Mouse (Mus musculus): ENCODE measurements around the gene Vamp5.

Vamp5 gene

DNA sequence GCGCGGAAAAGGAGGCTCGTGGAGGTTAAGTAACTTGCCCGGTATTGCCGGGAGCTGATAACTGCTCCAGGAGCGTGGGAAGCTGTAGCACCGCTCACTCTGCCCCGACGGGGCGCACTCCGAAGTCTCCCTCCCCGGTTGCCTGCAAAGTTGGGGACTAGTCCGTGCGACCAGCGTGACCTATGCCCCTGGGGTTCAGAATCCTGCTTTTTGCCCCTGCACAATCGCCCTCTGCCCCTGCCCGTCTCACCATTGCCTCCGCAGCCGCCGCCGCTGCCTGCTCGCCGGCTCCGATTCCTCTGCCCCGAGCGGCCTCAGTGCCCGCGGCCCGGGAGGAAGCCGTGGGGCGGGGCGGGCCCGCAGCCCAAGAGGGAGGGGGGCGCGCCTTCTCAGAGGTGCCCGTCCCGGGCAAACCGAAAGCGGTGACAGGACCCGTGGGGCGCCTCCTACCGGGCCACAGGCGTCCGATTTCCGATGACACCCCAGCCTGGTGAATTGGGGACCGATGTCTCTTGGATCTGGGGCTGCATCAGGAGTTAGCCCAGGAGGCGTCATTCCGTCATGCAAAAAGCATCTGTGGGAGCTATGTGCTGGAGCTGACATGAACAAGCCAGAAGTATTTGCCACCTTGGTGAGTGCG is at the start of gene Vamp5:
Vamp5 (minus strand) TSS at position 338 of the 640 bp plus-strand sequence.
- peak; percentile 42 for DNase-seq

DNA sequence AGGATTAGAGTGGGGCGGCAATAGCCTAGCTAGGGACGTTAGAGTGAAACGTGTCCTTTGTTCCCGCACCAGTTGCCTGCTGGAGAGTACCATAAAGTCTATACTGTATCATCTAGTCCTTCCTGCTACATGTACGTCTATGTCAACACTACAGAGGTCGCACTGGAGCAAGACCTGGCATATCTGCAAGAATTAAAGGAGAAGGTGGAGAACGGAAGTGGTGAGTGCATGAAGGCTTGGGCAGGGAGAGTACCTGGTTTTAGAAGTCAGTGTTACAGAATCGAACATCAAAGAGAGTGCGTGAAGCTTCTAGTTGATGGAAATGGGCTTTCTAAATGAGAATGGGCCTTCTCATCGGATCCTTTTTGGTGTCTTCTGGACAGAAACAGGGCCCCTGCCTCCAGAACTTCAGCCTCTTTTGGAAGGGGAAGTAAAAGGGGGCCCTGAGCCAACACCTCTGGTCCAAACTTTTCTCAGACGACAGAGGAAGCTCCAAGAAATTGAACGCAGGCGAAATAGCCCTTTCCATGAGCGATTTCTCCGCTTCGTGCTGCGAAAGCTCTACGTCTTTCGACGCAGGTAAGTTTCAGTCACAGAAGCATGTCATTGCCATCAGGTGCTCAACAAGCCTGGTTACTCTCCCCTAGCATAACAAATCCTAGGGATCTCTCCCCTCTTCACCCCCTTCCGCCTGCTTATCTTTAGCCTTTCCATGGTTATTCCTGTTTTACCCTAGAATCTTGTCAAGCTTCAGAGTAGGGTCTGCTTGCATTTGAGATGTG is 49.0 kb upstream of the Vamp5 start:
- DNase-seq, result no peak

DNA sequence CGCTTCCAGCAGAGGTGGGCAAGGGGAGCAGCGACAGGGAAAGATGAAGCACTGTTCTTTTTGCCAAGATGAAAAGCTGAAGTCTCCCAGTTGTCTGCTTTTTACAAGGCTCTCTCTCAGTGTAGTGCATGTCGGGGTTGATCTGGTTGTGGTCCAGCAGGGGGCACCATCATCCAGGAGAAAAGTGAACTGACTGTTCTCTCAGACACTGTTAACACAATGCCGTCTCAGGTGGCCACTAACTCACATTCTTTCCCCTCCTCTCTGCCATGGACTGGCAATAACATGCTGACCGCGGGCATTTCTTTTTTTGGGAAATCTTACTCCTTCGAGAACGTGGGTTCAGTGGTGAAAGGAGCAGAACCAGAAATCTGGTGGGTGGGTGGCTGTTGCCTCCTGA is 47.8 kb upstream of the Vamp5 start:
- DNase-seq, result peak; percentile 58

DNA sequence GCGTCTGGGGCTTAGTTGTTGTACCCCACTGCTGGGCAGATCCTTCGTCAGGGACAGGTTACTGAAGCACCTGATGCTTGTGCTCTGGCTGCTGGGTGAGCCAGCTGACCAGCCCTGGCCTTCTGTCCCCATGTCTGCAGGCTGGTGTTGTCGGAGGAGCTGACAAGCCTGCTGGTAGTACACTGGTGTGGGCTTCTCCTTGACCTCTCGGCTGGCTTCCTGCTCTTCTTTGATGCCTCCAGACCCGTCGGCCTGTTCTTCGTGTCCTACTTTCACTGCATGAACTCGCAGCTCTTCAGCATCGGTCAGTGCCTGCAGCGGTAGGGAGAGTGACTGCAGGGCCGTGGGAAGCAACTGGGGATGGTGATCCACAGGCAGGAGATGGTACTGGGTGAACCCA is 45.4 kb upstream of the Vamp5 start:
- DNase-seq, result no peak

DNA sequence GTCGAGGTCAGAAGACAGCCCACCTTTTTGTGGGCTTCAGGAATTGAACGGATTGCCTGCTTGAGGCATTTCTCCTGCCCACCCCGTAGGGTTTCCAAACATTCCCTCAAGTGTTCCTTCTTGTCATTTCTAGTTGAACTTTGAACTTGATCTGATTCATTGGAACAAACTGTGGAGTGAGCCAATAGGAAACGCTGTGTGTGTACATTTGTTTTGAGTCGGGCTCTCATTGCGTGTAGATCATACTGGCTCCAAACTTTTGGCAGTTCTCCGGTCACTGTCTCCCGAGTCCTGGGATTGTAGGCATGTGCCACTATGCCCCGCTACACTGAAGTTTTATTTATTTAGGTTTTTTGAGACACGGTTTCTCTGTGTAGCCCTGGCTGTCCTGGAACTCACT is 40.6 kb upstream of the Vamp5 start:
- DNase-seq, result no peak

DNA sequence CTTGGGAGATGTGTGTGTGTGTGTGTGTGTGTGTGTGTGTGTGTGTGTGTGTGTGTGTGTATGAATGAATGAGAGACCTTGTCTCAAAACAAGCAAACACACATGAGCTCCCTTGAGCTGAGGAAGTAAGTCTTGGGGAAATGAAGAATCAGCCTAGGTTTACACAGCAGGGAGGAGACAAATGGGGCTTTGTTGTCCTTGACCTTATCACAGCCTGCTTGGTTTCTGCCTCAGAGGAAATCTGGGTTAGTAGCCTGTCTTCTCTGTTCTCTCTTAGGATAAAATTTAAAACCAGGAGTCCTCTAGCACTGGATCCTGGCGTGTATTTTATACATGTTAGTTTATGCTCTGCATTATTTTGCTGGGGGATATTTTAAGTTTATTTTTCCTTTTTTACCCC is 39.5 kb upstream of the Vamp5 start:
- DNase-seq, result no peak

DNA sequence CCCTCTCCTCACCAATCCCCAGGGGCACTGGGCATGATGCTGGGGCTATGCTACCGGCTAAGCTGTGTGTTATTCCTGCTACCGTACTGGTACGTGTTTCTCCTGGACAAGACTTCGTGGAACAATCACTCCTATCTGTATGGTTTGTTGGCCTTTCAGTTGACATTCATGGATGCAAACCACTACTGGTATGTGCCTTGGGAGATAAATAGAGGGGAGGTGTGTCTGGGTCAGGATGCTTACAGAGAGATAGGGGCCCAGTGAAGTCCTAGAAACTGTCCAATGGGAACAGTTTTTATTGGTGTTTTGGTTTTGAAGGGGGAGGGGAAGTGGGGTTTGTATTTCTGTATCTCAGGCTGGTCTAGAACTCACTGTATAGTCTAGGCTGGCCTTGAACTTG is 38.0 kb upstream of the Vamp5 start:
- no peak for DNase-seq

DNA sequence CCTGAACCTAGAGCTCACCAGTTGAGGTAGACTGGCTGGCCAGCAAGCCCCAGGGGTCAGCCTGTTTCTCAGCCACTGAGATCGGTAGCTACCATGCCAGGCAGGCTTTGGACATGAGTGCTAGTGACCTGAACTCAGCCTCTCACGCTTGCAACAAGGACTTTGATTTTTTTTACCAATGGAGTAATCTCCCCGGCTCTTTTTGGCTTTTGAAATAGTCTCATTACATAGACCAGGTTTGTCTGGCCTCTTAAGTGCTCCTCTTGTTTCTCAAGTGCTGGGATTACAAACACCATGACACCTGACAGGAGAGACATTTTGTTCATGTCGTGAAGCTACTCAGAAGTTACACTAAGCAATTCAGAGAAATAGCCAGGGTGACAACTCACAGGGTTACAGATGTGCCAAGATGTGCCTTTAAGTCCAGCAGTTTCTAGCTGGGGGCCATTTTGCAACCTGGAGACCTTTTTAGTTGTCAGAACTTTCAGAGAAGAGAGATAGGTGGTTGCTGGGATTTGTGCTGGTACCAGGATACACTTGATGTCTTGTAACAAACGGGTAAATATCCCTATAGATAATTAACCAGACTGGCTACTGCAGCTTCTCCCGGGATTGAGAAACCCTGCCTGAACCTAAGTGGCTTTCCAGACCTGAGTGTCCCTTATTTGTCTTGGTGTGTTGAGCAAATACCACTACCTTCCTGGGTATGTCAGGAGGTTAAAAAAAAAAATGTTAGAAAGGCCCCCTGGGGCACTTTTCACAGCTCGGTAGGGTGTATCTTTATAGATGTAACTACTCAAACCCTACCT is 35.9 kb upstream of the Vamp5 start:
- DNase-seq, result no peak

DNA sequence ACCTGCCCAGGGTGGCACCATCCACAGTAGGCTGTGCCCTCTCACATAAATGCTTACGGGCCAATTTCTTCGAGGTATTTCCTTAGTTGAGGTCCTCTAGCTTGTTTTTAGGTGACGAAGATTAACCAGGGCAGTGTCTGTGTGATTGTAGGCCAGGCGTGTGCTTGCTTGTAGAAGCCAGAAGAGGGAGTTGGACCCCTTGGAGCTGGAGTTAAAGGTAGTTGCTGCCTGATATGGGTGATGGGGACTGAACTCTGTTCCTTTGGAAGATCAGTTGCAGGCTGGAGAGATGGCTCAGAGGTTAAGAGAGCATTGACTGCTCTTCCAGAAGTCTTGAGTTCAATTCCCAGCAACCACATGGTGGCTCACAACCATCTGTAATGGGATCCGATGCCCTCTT is 34.9 kb upstream of the Vamp5 start:
- DNase-seq, result no peak

DNA sequence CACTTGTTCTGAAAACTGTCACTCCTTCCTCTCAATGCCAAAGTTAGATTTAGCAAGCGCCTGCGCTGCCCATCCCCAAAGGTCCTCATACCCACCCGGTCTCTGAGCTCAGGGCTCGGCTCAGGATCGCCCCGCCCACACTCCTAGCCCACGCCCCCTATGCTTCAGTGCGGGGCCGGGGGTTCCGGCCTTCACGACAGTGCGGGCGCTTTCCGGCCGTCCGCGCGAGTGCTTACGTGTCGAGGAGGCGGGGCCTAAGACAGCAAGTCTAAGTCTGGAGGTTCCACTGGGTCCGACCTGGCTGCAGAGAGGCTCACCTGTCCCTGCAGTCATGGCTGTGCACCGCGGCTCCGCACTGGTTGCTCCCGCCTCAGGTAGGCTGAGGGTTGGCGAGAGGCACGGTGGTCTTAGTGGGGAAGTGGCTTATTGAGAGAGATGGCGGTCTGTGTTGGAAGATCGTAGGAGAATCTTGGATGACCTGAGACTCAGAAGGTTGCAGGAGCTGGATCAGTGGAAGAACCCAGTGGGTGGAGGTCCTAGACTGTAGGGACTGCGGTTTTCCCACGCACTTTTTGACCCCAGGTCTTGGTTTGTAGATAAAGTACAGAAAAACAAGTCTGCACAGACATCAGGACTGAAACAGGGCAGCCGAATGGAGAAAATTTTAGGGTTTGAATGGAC is 33.9 kb upstream of the Vamp5 start, which contains the start of gene Ggcx:
Ggcx (plus strand) TSS at position 233 of the 681 bp plus-strand sequence.
- peak; percentile 91 for DNase-seq

DNA sequence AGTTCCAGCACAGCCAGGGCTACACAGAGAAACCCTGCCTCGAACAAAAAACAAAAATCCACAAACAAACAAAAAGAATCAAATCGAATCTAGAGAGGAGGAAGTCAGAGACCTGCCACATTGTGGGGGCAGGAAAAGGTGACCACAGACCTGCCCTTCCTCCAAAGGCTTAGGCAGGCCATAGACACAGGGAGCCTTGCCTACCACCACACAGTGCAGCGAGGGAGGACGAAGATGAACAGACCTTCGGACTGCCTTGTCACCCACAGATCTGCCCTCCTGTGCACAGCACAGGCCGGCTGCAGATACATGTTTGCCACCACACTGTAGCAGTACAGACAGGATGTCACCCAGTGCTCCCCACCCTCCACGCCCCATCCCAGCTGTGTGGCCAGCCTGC is 30.2 kb upstream of the Vamp5 start:
- no peak for DNase-seq

DNA sequence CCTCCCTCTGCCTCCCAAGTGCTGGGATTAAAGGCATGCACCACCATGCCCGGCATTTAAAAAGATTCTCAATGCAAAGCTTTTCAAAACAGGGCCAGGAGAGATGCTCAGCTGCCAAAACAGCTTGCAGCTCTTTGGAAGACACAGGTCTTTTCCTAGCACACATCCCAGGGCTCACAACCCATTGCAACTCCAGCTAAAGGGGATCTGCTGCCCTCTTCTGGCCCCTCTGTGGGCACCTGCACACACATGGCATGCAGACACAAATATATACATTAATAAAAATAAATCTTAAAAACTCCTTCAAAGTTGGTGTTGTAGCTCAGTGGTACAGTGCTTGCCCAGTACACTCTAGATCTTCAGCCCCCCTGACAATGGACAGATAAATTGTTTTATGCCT is 29.7 kb upstream of the Vamp5 start:
- no peak for DNase-seq

DNA sequence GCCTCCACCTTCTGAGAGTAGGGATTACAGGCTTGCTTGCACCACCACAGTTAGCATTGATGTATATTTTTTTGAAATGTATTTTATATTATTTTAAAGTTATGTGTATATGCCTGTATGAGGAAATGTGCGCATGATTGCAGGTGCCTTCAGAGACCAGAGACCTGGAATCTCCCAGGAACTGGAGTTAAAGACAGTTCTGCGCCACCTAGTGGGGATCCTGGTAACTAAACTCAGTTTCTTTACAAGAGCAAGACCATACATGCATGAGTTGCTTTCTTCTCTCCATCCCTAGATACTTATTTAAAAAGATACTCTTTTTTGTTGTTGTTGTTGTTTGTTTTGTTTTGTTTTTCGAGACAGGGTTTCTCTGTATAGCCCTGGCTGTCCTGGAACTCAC is 29.3 kb upstream of the Vamp5 start:
- DNase-seq, result peak; percentile 43

DNA sequence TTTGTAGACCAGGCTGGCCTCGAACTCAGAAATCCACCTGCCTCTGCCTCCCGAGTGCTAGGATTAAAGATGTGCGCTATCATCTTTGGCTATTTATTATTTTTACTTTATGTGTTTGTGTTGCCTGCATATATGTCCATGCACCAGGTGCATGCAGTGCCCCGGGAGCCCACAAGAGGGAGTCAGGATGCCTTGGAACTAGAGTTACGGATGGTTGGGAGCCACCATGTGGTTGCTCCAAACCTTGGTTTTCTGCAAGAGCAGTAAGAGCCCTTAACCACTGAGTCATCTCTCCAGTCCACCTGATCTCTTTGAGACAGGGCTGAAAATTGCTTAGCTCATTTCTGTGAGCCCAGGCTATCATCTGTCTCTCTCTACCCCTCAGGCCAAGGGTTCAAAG is 26.9 kb upstream of the Vamp5 start:
- DNase-seq, result peak; percentile 75

DNA sequence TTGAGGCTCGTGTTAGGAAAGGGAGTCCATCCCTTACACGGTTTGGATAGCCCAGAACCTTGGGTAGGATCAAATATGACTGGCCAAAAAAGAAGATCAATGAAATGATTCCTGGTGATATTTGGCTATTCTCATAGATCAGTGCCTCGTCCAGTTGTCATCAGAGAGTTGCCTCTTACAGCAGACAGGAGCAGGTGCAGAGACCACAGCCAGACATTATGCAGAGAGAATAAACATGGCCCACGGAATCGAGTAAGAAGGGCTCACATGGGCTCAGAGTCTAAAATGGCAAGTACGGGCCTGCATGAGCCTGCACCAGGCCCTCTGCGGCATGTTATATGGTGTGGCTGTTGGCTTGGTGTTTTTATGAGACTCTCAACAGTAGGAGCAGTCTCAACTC is 25.1 kb upstream of the Vamp5 start:
- no peak for DNase-seq

DNA sequence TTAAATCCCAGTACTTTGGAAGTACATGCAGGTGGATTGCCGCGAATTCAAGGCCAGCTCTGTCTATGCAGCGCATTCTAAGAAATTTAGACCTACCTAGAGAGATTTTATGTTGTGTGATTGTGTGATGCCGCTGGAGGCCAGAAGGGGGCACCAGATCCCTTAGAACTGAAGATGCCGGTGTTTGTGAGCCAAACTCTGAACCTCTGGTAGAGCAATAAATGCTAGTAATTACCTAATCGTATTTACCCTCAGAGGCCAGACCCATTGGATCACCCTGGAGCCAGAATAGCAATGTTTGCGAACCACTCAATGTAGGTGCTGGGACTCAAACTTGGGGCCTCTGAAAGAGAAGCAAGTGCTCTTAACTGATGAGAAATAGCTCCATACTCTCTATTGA is 21.6 kb upstream of the Vamp5 start:
- peak; percentile 33 for DNase-seq

DNA sequence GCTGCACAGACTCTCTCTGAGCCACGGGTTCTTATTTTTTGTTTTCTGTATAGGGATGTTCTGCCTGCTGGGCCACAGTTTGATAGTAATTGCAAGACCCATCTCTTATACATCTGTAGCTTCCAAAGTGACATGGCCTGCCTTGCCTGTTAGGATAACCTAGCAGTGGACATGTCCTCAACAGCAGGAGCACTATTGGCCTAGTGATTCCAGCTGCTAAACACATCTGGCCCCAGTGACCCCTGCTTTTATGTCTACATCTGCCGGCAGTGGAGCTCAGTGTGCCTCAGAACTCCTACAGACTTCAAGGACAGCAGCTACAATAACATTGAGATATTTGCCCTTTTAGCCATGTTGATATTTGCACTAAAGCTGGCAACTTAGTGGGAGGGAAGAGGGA is 19.7 kb upstream of the Vamp5 start:
- DNase-seq, result no peak

DNA sequence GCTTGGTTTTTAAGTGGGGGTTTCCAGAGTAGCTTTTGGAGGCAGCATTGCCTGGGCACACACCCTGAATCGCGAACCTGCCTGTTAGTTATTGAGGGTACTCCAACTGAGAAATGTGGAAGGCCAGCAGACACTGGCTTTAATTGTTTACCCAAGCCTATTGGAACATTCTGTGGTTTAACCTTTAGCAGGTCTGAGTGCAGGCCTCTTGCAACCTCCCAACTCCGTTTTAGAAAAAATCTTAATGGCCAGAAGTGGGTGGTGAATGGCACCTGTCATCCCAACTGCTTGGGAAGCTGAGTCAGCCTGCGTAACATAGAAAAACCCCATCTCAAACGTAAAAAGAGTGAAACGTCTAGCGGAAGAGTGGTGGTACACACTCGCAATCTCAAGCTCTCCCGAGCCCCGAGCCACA is 16.6 kb upstream of the Vamp5 start:
- DNase-seq, result no peak

DNA sequence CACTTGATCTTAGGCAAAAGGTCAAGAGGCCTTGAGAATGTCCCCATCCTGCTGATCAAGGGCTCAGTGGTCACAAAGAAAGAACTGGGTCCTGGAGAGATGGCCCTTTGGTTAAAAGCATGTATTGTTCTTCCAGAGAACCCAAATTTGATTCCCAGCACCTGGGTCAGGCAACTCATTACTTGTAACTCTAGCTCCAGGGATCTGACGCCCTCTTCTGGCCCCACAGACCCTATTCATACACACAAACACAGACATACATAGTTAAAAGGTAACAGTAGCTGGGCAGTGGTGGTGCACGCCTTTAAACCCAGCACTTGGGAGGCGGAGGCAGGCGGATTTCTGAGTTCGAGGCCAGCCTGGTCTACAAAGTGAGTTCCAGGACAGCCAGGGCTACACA is 12.1 kb upstream of the Vamp5 start:
- DNase-seq, result no peak

DNA sequence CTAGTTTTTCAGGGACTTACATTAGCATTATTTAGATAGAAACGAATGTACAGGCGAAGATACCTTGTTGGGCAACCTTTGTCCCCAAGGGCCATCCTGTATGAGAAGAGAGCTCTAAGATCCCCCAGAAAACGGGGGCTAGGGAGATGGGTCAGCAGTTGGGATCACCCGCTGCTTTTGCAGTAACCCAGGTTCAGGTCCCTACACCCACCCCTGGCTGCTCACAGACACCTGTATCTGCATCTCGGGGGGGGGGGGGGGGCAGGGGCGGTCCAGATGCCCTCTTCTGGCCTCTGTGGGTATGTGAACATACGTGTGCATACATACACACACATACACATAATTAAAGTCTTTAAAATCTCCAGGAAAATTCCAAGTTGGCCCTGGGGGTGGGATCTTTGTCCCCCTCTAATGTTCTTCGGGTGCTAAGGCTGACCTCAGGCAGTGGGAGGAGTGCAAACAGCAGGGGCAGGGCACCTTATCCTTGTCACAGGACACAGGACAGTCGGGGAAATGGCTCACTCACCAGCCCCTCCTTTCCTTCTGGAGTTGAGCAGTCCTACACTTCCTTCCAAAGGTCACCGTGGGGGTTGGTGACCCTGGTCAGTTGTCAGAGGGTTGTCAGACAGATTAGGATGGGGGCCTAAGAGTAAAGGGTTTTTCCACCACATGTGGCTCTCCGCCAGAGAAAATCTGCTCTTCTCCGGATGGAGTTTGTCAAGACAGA is 10.7 kb upstream of the Vamp5 start:
- no peak for DNase-seq

DNA sequence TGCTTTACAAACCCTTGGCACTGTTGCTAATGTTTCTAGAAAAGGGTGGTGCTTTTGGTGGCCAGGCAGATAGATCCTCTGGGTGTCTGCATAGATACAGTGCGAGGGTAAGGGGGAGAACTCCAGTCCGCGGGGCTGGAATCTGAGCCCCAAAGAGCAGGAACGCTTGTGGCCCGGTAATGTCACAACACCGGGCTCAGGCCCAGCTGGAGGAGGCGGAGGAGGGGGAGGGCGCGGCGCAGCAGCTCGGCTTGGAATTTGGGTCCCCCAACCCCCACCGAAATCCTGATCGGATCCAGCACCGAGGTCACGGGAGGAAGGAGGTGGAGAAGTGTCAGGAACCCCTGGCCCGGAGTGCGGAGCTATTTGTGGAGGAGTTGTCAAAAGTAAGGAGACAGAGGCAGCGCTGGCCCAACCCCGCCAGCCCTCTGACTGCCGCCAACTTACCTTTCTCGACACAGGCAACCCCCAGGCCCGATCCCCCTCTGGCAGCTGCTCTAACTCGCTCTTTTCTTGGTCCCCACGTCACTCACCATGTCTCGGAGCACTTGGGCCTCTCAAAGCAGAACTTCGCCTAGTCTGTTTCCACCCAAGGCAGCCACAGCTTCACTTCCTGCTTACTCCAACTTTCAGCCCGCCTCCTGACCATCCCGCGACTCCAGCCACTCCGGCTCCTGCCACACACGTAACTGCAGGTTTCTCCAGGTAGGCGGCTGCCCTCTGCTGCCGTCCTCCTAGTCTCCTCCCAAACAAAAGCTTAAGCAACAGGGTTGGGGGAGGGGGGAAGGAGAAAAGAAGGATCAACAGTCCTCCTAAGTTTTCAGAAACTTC is 9.9 kb upstream of the Vamp5 start, which contains the start of gene Vamp8:
Vamp8 (minus strand) TSS at position 763 of the 831 bp plus-strand sequence.
- DNase-seq, result peak; percentile 39
